ENCODE assay signal across 9 mouse cellular contexts in genomic region chr3:129224806-129225576, GRCm38 (mm10). TPM values are rescaled to one million over a fixed set of nuclear protein-coding genes. Genes with fewer than 3 reads are reported as not detected.
DNase-seq lines count a peak whose midpoint lies in the region; ATAC-seq and TF ChIP-seq lines count a peak whose summit lies in the region.
"Had no signal": no experiment of that assay in that cellular context is flagged by ENCODE, and none has a peak within 500 bp of the region (broad histone marks: within the 10 kb centered on the region; RNA-seq: fewer than 3 reads in every experiment).

No protein-coding gene starts in this region.

- no peak overlapping the region for H3K9ac ChIP-seq in forebrain, embryonic 15.5 days (replicated peaks)
- no peak overlapping the region for H3K9ac ChIP-seq in forebrain, postnatal 0 days
- H3K9ac ChIP-seq in ES-E14 (ENCODE audit: insufficient read depth, low read depth, low read length, poor library complexity, severe bottlenecking) = no peak overlapping the region
- peak overlapping the region; percentile 45 for H3K9ac ChIP-seq in intestine, postnatal 0 days (ENCODE audit: low read depth, low read length)
- no peak overlapping the region for H3K9ac ChIP-seq in liver, embryonic 13.5 days

- in situ Hi-C loops in ES-E14 (cut with MboI; ENCODE audit: low sequenced_read_pairs in 2 of 2, unreplicated experiment in 2 of 2) = loop anchor here (5.0 to 25.0 kb wide), 2 partner anchors 1593 to 1887 kb away; partner anchors contain the start of genes Lef1 (in 1 of the 2) and Neurog2 (in 1 of the 2)

- no peak for TF ChIP-seq CTCF in forebrain, postnatal 0 days (IDR thresholded peaks at IDR 0.05; ENCODE audit: low read depth)
- no peak for TF ChIP-seq CTCF in intestine, postnatal 0 days (IDR thresholded peaks at IDR 0.05; ENCODE audit: low read depth)

- H3K27me3 ChIP-seq in forebrain, embryonic 15.5 days = peaks cover 86% of the 10 kb centered on the region
- H3K27me3 ChIP-seq in forebrain, postnatal 0 days (ENCODE audit: insufficient read depth, low read length) = peaks cover 80% of the 10 kb centered on the region
- H3K27me3 ChIP-seq in intestine, postnatal 0 days (replicated peaks; ENCODE audit: control insufficient read depth, insufficient read depth, low read length) = peaks cover 23% of the 10 kb centered on the region; the same call in 1 of the 2 replicates
- peaks cover 89% of the 10 kb centered on the region for H3K27me3 ChIP-seq in liver, embryonic 13.5 days

- DNase-seq in forebrain, postnatal 0 days = no peak
- DNase-seq in ES-E14 (ENCODE audit: low read depth, low spot score) = no peak
- DNase-seq in liver, embryonic 13.5 days = no peak
- no peak for DNase-seq in urinary bladder, postnatal 36 days (ENCODE audit: low spot score in 2 of 2)
- no peak for DNase-seq in frontal cortex, postnatal 36 days (ENCODE audit: low spot score in 2 of 2)
- no peak for DNase-seq in right cerebral cortex, adult 2 months (ENCODE audit: low spot score in 2 of 2)

- 0 out of 2 replicates have a peak, but pooled peaks have one; percentile 20 for ATAC-seq in forebrain, embryonic 15.5 days (replicated peaks)
- ATAC-seq in forebrain, postnatal 0 days = no peak
- peak; percentile 79 for ATAC-seq in intestine, postnatal 0 days
- ATAC-seq in liver, embryonic 13.5 days (ENCODE audit: low read depth) = no peak

- H3K9me3 ChIP-seq in forebrain, embryonic 15.5 days = no peaks in the 10 kb centered on the region
- H3K9me3 ChIP-seq in forebrain, postnatal 0 days (ENCODE audit: low read length) = no peaks in the 10 kb centered on the region
- H3K9me3 ChIP-seq in ES-E14 (ENCODE audit: control insufficient read depth, insufficient read depth, low read depth, low read length) = no peaks in the 10 kb centered on the region
- no peaks in the 10 kb centered on the region for H3K9me3 ChIP-seq in intestine, postnatal 0 days (ENCODE audit: control insufficient read depth)
- H3K9me3 ChIP-seq in liver, embryonic 13.5 days (replicated peaks) = no peaks in the 10 kb centered on the region

- H3K4me3 ChIP-seq in forebrain, embryonic 15.5 days = no peak overlapping the region
- H3K4me3 ChIP-seq in forebrain, postnatal 0 days (ENCODE audit: low read depth, low read length) = no peak overlapping the region
- peak overlapping the region; percentile 21 to 32; a peak in 2 of 4 replicates for H3K4me3 ChIP-seq in ES-E14 (ENCODE audit: insufficient read depth in 1 of 2, low read depth in 1 of 2, low read length in 2 of 2, poor library complexity in 1 of 2, severe bottlenecking in 1 of 2)
- peak overlapping the region; percentile 59 for H3K4me3 ChIP-seq in intestine, postnatal 0 days (ENCODE audit: low read depth, low read length)
- no peak overlapping the region for H3K4me3 ChIP-seq in liver, embryonic 13.5 days (replicated peaks)

- no peak overlapping the region for H3K27ac ChIP-seq in forebrain, embryonic 15.5 days (replicated peaks)
- H3K27ac ChIP-seq in forebrain, postnatal 0 days (ENCODE audit: low read depth, low read length) = no peak overlapping the region
- H3K27ac ChIP-seq in ES-E14 (ENCODE audit: insufficient read depth, low read depth, low read length, poor library complexity, severe bottlenecking) = no peak overlapping the region
- H3K27ac ChIP-seq in intestine, postnatal 0 days (ENCODE audit: low read depth, low read length) = peak overlapping the region; percentile 84
- no peak overlapping the region for H3K27ac ChIP-seq in liver, embryonic 13.5 days

- no peaks in the 10 kb centered on the region for H3K36me3 ChIP-seq in forebrain, embryonic 15.5 days
- H3K36me3 ChIP-seq in forebrain, postnatal 0 days (ENCODE audit: insufficient read depth) = no peaks in the 10 kb centered on the region
- H3K36me3 ChIP-seq in ES-E14 (ENCODE audit: control insufficient read depth, insufficient read depth, low read length, poor library complexity, severe bottlenecking) = no peaks in the 10 kb centered on the region
- no peaks in the 10 kb centered on the region for H3K36me3 ChIP-seq in intestine, postnatal 0 days (ENCODE audit: control insufficient read depth, insufficient read depth)
- H3K36me3 ChIP-seq in liver, embryonic 13.5 days = no peaks in the 10 kb centered on the region

- under 1% methylated on average over 40 of the region's 40 CpGs for WGBS in forebrain, embryonic 15.5 days
- WGBS in forebrain, postnatal 0 days = 2% methylated on average over 40 of the region's 40 CpGs
- under 1% methylated on average over 40 of the region's 40 CpGs for WGBS in intestine, postnatal 0 days
- 2% methylated on average over 40 of the region's 40 CpGs for WGBS in liver, embryonic 13.5 days (ENCODE audit: insufficient replicate concordance)

- no peak overlapping the region for H3K4me2 ChIP-seq in forebrain, embryonic 15.5 days (replicated peaks)
- no peak overlapping the region for H3K4me2 ChIP-seq in forebrain, postnatal 0 days (ENCODE audit: low read depth)
- peak overlapping the region; percentile 94 for H3K4me2 ChIP-seq in intestine, postnatal 0 days (replicated peaks; ENCODE audit: low read depth)
- 0 out of 2 replicates have a peak overlapping the region, but pooled peaks have one; percentile 12 for H3K4me2 ChIP-seq in liver, embryonic 13.5 days

- no peaks in the 10 kb centered on the region for H3K4me1 ChIP-seq in forebrain, embryonic 15.5 days
- H3K4me1 ChIP-seq in forebrain, postnatal 0 days (ENCODE audit: insufficient read depth) = no peaks in the 10 kb centered on the region
- H3K4me1 ChIP-seq in ES-E14 (ENCODE audit: control insufficient read depth in 2 of 2, insufficient read depth in 2 of 2, low read length in 2 of 2, poor library complexity in 1 of 2) = peaks cover 0 to 16% of the 10 kb centered on the region in 2 experiments; a peak in 1 of 4 replicates
- no peaks in the 10 kb centered on the region for H3K4me1 ChIP-seq in intestine, postnatal 0 days (replicated peaks; ENCODE audit: control insufficient read depth, insufficient read depth, low read length)
- H3K4me1 ChIP-seq in liver, embryonic 13.5 days (replicated peaks) = no peaks in the 10 kb centered on the region

TF ChIP-seq in ES-E14, 5 proteins besides CTCF, POLR2A, EP300 and RAD21:
- no peak for TF ChIP-seq CHD2 (IDR thresholded peaks at IDR 0.05; ENCODE audit: low read depth, low read length)
- no peak for TF ChIP-seq ZNF384 (IDR thresholded peaks at IDR 0.05; ENCODE audit: low read depth, low read length)
- no peak for TF ChIP-seq HCFC1 (IDR thresholded peaks at IDR 0.05; ENCODE audit: borderline replicate concordance, insufficient read depth, low read length)
- TF ChIP-seq ZC3H11A (IDR thresholded peaks at IDR 0.05; ENCODE audit: borderline replicate concordance, low read depth, low read length) = no peak
- TF ChIP-seq MAFK (IDR thresholded peaks at IDR 0.05; ENCODE audit: insufficient read depth, low read depth, low read length) = no peak

RNA-seq across cellular contexts. Expression of gene Pitx2, which starts 25.3 kb away (rescaled TPM):
- 1.8 and 5.0 TPM in 2 replicates for polyA plus RNA-seq in forebrain, embryonic 15.5 days (2015; fragmentation: Nextera tagmentation; extraction: Ambion mirVana)
- total RNA-seq in forebrain, postnatal 0 days (2014; rRNA removed) = 2.1 and 10.5 TPM in 2 replicates
- 2.5 and 7.2 TPM in 2 replicates for polyA plus RNA-seq in forebrain, postnatal 0 days (2015; fragmentation: Nextera tagmentation; extraction: Ambion mirVana)
- 2.9 and 9.8 TPM in 2 replicates for total RNA-seq in ES-E14 (2012; rRNA removed)
- 12.3 and 18.3 TPM in 2 replicates for polyA plus RNA-seq in intestine, postnatal 0 days (2015; fragmentation: Nextera tagmentation; extraction: Ambion mirVana)
- 2.3 and 3.0 TPM in 2 replicates for polyA plus RNA-seq in liver, embryonic 13.5 days (2015; fragmentation: Nextera tagmentation; extraction: Ambion mirVana)
- total RNA-seq: layer of hippocampus, adult 8-10 months had no signal

Comparison
In these comparisons a context has a peak if more than half of its experiments do, and no peak if none do; other contexts are left out.
1. ATAC-seq: peak in forebrain, embryonic 15.5 days (single experiment) and intestine, postnatal 0 days (single experiment); none in forebrain, postnatal 0 days (single experiment) and liver, embryonic 13.5 days (single experiment).
2. H3K4me2 ChIP-seq: peak in intestine, postnatal 0 days (single experiment) and liver, embryonic 13.5 days (single experiment); none in forebrain, embryonic 15.5 days (single experiment) and forebrain, postnatal 0 days (single experiment).
3. H3K4me3 ChIP-seq: peak in ES-E14 (2 of 2) and intestine, postnatal 0 days (single experiment); none in forebrain, embryonic 15.5 days (single experiment), forebrain, postnatal 0 days (single experiment) and liver, embryonic 13.5 days (single experiment).